Mouse (Mus musculus): ENCODE measurements around the gene Enho. TPM values are rescaled to one million over a fixed set of nuclear protein-coding genes. Genes with fewer than 3 reads are reported as not detected.
A peak's percentile ranks its signal among the peaks of the same experiment; 100 is the strongest.

Gene Enho
- polyA plus RNA-seq, 1 experiment from 2014 or later, result 122 TPM

GRCm38 (mm10) chr4:41659556-41659955 is 19.4 kb upstream of the Enho start:
- Histone ChIP-seq H3K27me3 (replicated peaks) (no peaks in the 10 kb centered on the region), H3K9ac (no peak overlapping the region), H3K4me1 (peaks cover 28% of the 10 kb centered on the region), H3K9me3 (no peaks in the 10 kb centered on the region), H3K36me3 (replicated peaks) (no peaks in the 10 kb centered on the region; the same call in 1 of the 2 replicates), H3K4me3 (no peak overlapping the region), H3K27ac (no peak overlapping the region), H3K4me2 (no peak overlapping the region)
- WGBS, result 45% methylated on average over 13 of the region's 13 CpGs
- ATAC-seq (replicated peaks), result no peak

DNA sequence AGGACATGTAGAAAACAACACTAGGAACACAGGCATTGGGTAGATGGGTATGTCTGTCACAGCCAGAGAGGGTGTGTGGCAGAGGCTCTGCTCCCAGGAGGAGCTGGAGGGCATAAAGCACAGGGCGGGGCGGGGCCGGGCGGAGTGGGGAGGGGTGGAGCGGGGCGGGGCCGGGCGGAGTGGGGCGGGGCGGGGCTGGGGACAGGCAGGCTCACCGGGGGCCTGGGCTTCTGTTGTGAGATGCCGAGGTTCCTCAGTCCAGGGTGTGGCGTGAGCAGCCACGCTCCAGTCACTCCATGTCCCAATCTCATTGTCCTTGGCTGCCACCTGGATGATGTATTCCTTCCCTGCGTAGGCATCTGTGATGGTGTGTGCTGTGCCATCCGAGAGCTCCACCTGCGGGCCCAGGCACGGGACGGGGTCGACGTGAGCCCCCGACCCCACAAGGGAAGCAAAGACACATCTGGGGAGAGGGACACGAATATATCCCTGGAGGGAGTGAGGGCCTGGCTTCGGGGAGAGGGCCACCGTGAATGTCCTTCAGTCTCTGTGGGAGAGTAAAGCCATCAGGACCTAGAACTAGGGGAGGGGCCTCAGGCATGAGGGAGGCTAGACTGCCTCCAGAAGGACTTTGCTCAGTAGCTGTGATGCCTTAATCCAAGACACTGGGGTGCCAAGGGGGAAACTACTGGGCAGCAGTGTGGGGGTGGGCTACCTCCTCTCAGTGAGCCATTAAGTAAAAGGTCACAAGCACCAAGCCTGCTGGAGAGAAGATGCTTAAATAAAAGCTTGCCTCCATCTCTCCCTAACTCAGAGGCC is 18.7 kb upstream of the Enho start:
- Histone ChIP-seq H3K27ac (no peak overlapping the region), H3K9ac (no peak overlapping the region), H3K9me3 (no peaks in the 10 kb centered on the region), H3K27me3 (replicated peaks) (no peaks in the 10 kb centered on the region), H3K4me1 (peaks cover 29% of the 10 kb centered on the region), H3K36me3 (replicated peaks) (no peaks in the 10 kb centered on the region; the same call in 1 of the 2 replicates), H3K4me3 (no peak overlapping the region), H3K4me2 (no peak overlapping the region)
- WGBS, result 30% methylated on average over 16 of the region's 25 CpGs
- ATAC-seq (replicated peaks), result no peak

DNA sequence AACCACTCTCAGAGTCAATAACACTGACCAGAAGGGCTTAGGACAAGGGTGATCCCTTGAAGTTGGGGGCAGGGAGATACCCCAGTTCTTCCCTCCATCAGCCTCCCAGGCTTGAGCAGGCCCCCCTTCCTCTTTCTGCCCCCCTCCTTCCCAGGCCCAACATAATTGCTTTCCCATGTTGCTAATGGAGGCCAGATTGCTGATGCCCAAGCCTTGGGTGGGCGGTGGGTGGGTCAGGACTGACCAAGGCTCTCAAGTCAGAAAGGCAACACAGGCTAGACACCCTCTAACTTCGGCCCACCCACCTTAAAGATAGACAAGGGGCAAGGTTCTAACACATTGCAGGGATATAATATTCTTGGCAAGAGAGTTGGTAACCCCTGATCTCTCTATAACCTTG is 15.4 kb upstream of the Enho start:
- H3K27ac ChIP-seq, result no peak overlapping the region
- no peak overlapping the region for H3K4me3 ChIP-seq
- no peaks in the 10 kb centered on the region for H3K27me3 ChIP-seq (replicated peaks)
- no peaks in the 10 kb centered on the region; the same call in 1 of the 2 replicates for H3K36me3 ChIP-seq (replicated peaks)
- no peak overlapping the region for H3K4me2 ChIP-seq
- no peaks in the 10 kb centered on the region for H3K9me3 ChIP-seq
- ATAC-seq (replicated peaks), result no peak
- H3K9ac ChIP-seq, result no peak overlapping the region
- H3K4me1 ChIP-seq, result peaks cover 22% of the 10 kb centered on the region
- 81% methylated on average over 2 of the region's 2 CpGs for WGBS

DNA sequence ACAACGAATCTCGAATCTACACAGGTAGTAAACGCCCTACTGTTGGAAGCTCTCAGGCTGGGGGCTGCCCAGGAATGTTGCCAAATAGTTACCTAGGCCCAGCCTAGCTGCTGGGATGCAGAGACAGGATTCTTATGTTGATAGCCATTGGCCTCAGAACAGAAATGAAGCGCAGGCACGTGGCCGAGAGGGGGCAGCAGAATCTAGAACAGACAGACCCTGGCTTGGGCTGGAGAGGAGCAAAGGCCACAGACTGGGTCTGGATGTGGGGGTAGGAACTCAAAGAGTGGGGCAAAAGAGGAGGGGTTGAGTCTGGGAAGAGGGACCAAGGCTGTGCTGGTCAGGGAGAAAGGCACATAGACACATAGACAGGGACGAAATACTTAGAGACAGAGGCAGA is 14.1 kb upstream of the Enho start:
- H3K36me3 ChIP-seq (replicated peaks), result no peaks in the 10 kb centered on the region; the same call in 1 of the 2 replicates
- H3K9ac ChIP-seq, result no peak overlapping the region
- H3K27me3 ChIP-seq (replicated peaks), result no peaks in the 10 kb centered on the region
- WGBS, result 12% methylated on average over 7 of the region's 7 CpGs
- H3K27ac ChIP-seq, result no peak overlapping the region
- H3K4me1 ChIP-seq, result peaks cover 15% of the 10 kb centered on the region
- ATAC-seq (replicated peaks), result peak; percentile 18; the same call in 1 of the 2 replicates
- H3K9me3 ChIP-seq, result no peaks in the 10 kb centered on the region
- no peak overlapping the region for H3K4me3 ChIP-seq
- H3K4me2 ChIP-seq, result no peak overlapping the region

GRCm38 (mm10) chr4:41653730-41654129 is 13.6 kb upstream of the Enho start:
- no peak overlapping the region for H3K4me3 ChIP-seq
- WGBS, result 58% methylated on average over 6 of the region's 6 CpGs
- H3K4me2 ChIP-seq, result no peak overlapping the region
- no peaks in the 10 kb centered on the region for H3K9me3 ChIP-seq
- H3K27me3 ChIP-seq (replicated peaks), result no peaks in the 10 kb centered on the region
- ATAC-seq (replicated peaks), result peak; percentile 15; the same call in 1 of the 2 replicates
- H3K27ac ChIP-seq, result no peak overlapping the region
- no peak overlapping the region for H3K9ac ChIP-seq
- no peaks in the 10 kb centered on the region; the same call in 1 of the 2 replicates for H3K36me3 ChIP-seq (replicated peaks)
- H3K4me1 ChIP-seq, result peaks cover 10% of the 10 kb centered on the region

GRCm38 (mm10) chr4:41653296-41653695 is 13.2 kb upstream of the Enho start:
- no peaks in the 10 kb centered on the region for H3K9me3 ChIP-seq
- H3K27me3 ChIP-seq (replicated peaks), result no peaks in the 10 kb centered on the region
- H3K4me1 ChIP-seq, result peaks cover 9% of the 10 kb centered on the region
- H3K27ac ChIP-seq, result no peak overlapping the region
- H3K9ac ChIP-seq, result no peak overlapping the region
- no peak overlapping the region for H3K4me2 ChIP-seq
- peak; percentile 55 for ATAC-seq (replicated peaks)
- 41% methylated on average over 6 of the region's 6 CpGs for WGBS
- no peak overlapping the region for H3K4me3 ChIP-seq
- no peaks in the 10 kb centered on the region; the same call in 1 of the 2 replicates for H3K36me3 ChIP-seq (replicated peaks)

GRCm38 (mm10) chr4:41648627-41649026 is 8.5 kb upstream of the Enho start:
- H3K9ac ChIP-seq, result no peak overlapping the region
- no peak for ATAC-seq (replicated peaks)
- H3K27me3 ChIP-seq (replicated peaks), result no peaks in the 10 kb centered on the region
- 63% methylated on average over 7 of the region's 7 CpGs for WGBS
- peaks cover 11% of the 10 kb centered on the region for H3K4me1 ChIP-seq
- no peak overlapping the region for H3K4me3 ChIP-seq
- no peaks in the 10 kb centered on the region for H3K9me3 ChIP-seq
- H3K27ac ChIP-seq, result no peak overlapping the region
- no peaks in the 10 kb centered on the region for H3K36me3 ChIP-seq (replicated peaks)
- H3K4me2 ChIP-seq, result no peak overlapping the region

DNA sequence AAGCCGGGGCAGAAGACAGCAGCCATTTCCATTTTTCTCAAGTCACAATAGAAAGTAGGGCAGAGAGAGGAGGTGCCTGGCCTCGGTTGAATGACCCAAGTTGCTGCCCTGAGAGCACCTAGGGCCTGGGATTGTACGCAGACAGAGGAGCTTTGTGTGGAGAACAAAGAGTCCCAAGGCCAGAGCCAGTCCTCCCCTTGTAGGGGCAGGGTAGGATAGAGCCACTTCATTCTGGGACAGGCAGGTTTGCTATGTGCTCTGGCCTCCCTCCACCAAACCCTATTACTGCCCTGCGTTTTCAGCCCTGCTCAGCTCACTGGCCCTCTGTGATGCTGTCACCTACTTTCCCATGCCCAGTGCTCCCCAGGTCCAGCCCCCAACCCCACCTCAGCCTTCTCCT is 8.0 kb upstream of the Enho start:
- 0 out of 2 replicates have a peak, but pooled peaks have one; percentile 19 for ATAC-seq (replicated peaks)
- no peaks in the 10 kb centered on the region for H3K36me3 ChIP-seq (replicated peaks)
- no peak overlapping the region for H3K9ac ChIP-seq
- H3K4me2 ChIP-seq, result no peak overlapping the region
- H3K4me3 ChIP-seq, result no peak overlapping the region
- peaks cover 9% of the 10 kb centered on the region for H3K4me1 ChIP-seq
- H3K27me3 ChIP-seq (replicated peaks), result no peaks in the 10 kb centered on the region
- 12% methylated on average over 4 of the region's 4 CpGs for WGBS
- no peaks in the 10 kb centered on the region for H3K9me3 ChIP-seq
- no peak overlapping the region for H3K27ac ChIP-seq

- H3K9me3 ChIP-seq, result no peaks in the 10 kb centered on the region
- no peaks in the 10 kb centered on the region for H3K27me3 ChIP-seq (replicated peaks)
- WGBS, result 28% methylated on average over 5 of the region's 5 CpGs
- H3K9ac ChIP-seq, result no peak overlapping the region
- H3K4me3 ChIP-seq, result no peak overlapping the region
- H3K4me1 ChIP-seq, result peaks cover 11% of the 10 kb centered on the region
- H3K4me2 ChIP-seq, result no peak overlapping the region
- ATAC-seq (replicated peaks), result peak; percentile 55
- no peaks in the 10 kb centered on the region for H3K36me3 ChIP-seq (replicated peaks)
- H3K27ac ChIP-seq, result no peak overlapping the region
These were observed 5.4 kb upstream of the Enho start for GRCm38 (mm10) chr4:41645488-41645887.

- WGBS, result 73% methylated on average over 6 of the region's 6 CpGs
- Histone ChIP-seq H3K9ac (no peak overlapping the region), H3K4me3 (no peak overlapping the region), H3K4me2 (no peak overlapping the region), H3K9me3 (no peaks in the 10 kb centered on the region), H3K27ac (peak overlapping the region; percentile 95; the same call in 1 of the 2 replicates), H3K36me3 (replicated peaks) (no peaks in the 10 kb centered on the region), H3K4me1 (peaks cover 38% of the 10 kb centered on the region), H3K27me3 (replicated peaks) (no peaks in the 10 kb centered on the region)
- no peak for ATAC-seq (replicated peaks)
These were observed 1.2 kb upstream of the Enho start for GRCm38 (mm10) chr4:41641199-41641822.

DNA sequence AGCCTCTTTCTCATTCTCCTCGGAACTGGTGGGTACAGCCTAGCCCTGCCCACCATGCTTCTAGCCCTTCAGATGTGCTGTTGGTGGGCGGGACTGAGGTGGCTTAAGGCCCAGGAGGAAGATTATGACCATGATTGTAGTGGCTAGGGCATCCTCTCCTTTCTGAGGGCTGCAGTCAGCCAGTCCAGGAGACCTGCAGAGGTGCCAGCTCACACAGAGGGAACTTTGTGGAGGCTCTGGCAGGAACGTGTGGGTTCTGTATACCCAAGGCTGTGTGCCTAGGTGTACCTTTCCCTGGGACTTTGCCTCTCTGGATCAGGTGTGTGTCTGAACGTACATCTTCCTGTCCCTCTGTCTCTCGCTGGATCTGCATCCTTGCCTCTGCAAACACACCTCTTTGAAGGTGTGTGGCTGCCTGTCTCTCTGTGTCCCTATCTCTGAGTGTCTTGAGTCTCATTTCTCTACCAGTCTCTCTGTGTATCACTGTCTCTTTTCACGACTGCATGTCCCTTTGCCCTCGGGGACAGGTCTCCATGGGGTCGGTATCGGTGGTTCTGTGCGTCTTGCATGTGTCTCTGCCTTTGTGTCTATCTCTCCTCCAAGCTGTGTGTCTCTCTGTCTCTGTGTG is 796 bp downstream of the Enho start:
- Histone ChIP-seq H3K27ac (peak overlapping the region; percentile 95), H3K4me3 (peak overlapping the region; percentile 75), H3K36me3 (replicated peaks) (no peaks in the 10 kb centered on the region), H3K4me2 (peak overlapping the region; percentile 79), H3K9ac (peak overlapping the region; percentile 93), H3K9me3 (no peaks in the 10 kb centered on the region), H3K27me3 (replicated peaks) (no peaks in the 10 kb centered on the region), H3K4me1 (peaks cover 44% of the 10 kb centered on the region)
- peak; percentile 31 for ATAC-seq (replicated peaks)
- 4% methylated on average over 10 of the region's 10 CpGs for WGBS

GRCm38 (mm10) chr4:41638828-41639213 is 1.3 kb downstream of the Enho start:
- Histone ChIP-seq H3K27me3 (replicated peaks) (no peaks in the 10 kb centered on the region), H3K4me1 (peaks cover 48% of the 10 kb centered on the region), H3K4me2 (peak overlapping the region; percentile 79), H3K4me3 (peak overlapping the region; percentile 75), H3K9ac (peak overlapping the region; percentile 93), H3K9me3 (no peaks in the 10 kb centered on the region), H3K36me3 (replicated peaks) (no peaks in the 10 kb centered on the region), H3K27ac (peak overlapping the region; percentile 95)
- ATAC-seq (replicated peaks), result no peak
- WGBS, result 71% methylated on average over 6 of the region's 6 CpGs
